Mouse (Mus musculus) layer of hippocampus, postnatal 14 days (tissue): ENCODE measurements around the gene Cmbl. TPM values are rescaled to one million over a fixed set of nuclear protein-coding genes. Genes with fewer than 3 reads are reported as not detected.

Experiments
- DNase-seq, 2 experiments: peaks; one replicate each; pipeline ENCODE4 v3.0.0; 2021 to 2022; ENCODE audit warnings: low spot score in 2 of 2, mixed read lengths in 1 of 2
- total RNA-seq, 2 experiments: library from RNA; stranded (reverse); gene quantifications; 2 replicates each; pipeline ENCODE4 v1.2.3; 2021

Gene Cmbl
- total RNA-seq, 2 experiments from 2014 or later: 12.3 to 16.0 TPM

DNA sequence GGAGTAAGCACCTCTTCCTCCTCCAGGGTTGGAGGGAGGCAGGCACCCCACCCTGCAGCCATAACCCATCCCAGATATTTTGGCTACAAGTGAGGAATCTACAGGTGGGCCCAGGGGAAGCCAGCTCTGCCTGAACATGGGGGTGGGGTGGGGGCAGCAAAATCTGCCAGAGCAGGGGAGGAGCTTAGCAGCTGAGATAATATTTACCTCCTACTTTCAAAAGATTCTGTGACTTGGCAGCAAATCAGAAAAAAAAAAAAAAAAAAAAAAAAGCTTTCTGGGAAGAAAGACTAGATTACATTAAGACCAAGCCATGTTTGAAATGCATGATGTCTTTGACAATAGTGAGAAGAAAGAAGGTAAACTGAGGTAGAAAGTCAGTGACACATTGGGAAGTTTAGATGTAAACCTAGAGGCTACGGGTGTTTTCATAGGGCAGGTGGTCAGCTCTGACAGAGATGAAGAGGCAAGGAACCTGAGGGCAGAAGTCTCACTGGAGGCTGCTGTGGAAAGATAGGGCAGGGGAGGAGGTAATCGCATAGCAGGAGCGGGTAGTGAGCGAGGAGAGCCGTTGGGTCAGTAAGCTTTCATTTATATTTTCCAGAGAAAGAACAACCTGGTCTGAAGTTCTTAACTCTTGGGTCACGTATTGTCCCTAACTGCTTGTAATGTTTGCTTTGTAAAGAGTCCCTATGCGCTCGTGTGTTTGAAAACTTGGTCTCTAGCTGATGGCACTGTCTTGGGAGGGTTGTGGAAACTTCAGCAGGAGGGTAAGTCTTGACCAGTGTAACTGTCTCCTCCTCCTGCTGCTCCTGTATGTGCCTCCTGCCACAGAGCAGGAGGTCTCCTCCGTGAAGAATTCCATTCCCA, 25.3 kb upstream of the Cmbl start:
- DNase-seq: no peak

DNA sequence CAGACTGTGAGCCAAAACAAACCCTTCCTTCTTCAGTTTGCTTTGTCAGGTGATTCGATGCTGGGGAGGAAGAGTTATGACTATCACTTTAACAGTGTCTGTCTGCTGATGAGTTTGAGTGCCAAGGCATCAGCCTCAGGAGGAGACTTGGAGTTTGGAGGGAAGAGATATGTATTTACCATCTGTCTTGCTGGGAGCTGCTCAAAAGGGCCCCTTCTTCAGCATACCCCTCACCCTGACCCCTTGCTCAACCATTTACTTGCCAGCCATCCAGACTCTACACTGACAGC, 24.7 kb upstream of the Cmbl start:
- no peak for DNase-seq

DNA sequence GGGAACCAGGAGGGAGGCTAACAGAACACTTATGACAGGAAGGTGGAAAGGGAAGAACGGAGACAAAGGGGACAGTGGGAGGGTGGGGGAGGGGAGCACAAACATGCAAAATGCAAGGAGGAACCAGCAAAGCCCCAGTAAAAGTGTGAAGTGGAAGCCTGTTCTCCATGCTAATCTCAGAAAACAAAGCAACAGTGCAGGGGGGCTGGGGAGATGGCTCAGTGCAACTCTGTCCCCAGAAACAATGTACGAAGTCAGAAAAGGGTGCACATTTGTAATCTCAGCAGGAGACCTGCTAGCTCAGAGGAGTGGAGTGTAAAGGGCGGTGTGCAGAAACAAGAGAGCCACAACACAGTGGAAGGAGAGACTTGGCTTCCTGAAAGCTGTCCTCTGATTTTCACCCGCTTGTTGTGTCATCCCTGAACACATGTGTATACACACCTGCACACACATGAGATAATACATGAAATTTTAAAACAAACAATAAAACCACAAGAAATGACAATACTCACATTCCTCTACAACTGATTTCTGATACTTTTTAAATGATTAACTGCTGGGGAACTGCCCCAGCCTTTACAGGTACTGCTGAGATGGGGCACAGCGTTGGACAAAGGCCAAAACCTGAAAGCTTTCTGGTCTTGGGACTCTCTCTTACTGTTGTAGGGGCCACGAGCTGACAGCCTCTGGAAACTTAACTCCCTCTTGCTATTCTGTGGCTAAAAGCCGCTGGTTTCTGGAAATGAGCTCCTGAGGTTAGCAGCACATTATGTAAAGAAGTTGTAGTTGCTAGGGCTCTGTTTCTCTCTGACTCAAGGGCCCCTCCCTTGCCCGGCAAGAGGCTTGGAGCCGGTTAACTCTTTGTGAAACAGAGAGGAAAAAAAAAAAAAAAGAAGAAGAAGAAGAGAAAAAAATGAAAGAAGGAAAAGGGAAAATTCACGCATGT, 22.9 kb upstream of the Cmbl start:
- no peak for DNase-seq

DNA sequence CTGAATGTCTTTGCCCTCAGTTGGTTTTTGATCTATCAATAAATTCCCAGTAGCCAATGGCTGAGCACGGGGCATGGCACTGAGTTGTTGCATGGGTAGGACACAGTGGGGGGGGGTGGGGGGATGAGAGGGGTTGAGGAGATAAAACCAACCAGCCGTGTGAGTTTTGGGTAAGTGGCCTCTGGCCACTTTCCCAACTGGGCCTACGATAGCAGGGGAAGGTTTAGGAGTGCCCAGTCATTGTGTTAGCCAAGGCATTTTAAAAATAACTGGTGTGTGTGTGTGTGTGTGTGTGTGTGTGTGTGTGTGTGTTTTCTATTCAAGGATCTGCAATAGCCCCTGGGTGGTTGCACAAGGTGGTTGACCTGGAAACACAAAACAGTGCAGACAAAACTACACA, 21.9 kb upstream of the Cmbl start:
- DNase-seq: no peak

DNA sequence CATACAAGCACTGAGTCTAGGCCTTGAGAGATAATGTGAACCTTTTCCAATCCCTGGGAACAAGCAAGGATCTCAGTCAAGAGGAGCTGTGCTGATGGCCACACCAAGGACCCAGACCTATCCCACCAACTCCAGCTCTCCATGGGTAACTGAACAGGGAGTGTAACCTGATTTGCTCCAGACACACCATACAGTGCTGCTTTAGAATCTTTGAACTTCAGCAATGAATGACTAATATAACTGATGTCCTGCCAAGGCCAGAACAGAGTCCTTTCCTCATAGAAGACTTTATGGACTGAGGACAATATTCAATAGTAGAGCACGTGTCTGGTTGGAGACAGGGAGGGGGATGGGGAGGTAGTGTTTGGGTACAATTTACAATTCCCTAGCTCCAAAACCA, 20.1 kb upstream of the Cmbl start:
- no peak for DNase-seq

DNA sequence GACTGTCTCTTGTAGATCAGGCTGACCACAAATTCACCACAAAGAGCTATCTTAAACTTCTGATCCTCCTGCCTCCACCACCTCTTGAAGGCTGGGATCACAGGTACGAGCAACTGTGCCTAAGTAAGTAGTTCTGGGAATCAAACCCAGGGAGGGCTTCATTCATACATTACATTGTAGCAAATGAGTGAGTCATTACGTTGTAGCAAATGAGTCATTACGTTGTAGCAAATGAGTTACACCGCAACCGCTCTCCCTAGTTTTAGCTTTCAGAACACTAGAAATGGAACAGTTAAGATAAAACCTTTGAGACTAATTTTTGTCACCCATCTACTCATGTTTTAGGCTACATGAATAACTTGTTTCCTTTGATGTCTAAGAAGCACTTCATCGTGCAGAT, 18.9 kb upstream of the Cmbl start:
- no peak for DNase-seq

DNA sequence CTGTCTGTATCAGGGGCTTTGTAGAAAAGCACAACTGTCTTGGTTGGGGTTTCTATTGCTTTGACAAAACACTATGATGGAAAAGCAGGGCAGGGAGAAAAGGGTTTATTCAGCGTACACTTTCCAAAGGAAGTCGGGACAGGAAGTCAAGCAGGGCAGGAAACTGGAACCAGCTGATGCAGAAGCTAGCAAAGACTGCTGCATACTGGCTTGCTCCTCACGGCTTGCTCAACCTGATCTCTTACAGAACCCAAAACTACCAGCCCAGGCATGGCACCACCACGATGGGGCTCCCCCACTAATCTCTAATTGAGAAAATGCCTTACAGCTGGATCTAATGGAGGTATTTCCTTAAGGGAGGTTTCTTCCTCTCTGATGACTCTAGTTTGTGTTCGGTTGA, 17.8 kb upstream of the Cmbl start:
- no peak for DNase-seq

DNA sequence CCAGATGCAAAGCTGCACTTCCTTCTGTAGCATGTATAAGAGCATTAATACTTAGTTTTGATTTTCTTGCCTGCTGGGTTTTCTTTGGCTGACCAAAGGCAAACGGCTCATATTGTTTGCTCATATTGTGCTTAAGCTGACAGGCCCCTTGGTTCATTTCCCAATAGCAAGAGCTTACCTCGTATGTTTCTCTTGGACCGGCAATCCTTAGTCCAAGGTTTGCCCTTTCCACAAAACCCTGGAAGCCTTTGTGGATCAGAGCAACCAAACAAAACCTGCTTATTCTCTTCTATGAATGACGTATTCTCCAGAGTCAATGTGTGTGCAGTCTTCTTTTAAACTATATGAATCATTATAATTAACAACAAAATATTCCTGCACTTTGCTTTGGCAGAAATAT, 14.8 kb upstream of the Cmbl start:
- DNase-seq: no peak

DNA sequence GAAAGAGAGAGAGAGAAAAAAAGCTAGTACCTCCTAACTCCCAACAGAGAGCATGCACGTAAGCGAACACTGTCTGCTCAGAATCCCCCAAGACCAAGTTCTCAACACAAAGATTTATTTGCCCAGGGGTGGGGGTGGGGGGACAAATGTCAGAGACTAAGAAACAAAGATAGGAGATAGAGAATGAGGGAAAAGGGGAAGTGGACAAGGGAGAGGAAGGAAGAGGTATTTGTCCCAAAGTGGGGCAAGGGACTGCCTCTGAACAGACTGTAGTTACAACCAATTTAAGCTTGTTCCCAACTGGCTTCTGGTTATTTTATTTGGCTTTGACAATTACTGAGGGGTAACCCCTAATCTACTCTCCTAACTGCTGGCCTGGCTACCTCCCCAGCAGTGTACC, 10.3 kb upstream of the Cmbl start:
- no peak for DNase-seq

DNA sequence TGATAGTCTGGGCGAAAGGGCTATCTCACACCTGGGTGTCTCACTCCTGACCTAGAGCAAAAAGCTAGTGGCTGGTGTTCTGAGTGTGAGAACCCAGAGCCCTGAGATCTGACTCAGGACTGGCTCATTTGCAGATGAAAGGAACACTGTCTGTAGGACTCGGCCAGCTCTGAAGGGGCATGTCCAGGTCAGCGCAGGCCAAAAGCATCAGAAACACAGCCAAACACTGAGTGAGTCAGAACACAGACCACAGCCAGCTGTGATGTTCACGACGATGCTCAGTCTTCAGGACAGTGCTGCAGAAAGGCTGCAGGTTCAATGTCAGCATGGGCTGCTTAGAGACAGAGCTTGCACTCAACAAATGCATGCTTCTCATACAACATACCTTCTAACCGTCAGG, 3.8 kb upstream of the Cmbl start:
- DNase-seq: no peak

DNA sequence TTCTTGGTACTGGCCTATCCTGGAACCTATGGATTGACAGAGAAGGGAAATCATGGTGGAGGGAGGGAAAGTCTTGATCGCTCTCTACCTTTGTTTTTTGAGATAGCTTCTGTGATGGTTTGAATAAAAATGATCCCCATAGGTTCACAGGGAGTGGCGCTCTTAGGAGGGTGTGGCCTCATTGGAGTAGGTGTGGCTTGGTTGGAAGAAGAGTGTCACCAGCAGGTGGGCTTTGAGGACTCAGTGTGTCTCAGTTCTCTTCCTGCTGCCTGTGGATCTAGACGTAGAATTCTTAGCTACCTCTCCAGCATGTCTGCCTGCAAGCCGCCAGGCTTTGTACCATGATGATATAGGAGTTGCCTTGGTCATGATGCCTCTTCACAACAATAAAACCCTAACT, 3.2 kb upstream of the Cmbl start:
- DNase-seq: no peak

DNA sequence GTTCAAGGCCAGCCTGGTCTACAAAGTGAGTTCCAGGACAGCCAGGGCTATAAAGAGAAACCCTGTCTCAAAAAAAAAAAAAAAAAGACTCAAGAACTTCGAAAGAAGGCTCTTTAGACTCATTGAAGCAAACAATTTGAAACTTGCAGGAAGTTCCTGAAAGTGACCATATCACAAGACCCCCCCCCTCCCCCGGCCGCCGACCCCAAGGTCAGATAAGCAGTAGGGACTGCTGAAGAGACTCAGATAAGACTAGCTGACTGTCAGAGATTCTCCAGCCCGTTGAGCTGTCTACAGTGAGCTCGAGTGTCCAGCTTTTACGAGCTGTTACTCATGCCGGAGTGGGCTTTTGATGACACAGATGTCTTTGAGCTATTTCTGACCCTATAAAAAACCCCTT, 2.3 kb upstream of the Cmbl start:
- DNase-seq: no peak

DNA sequence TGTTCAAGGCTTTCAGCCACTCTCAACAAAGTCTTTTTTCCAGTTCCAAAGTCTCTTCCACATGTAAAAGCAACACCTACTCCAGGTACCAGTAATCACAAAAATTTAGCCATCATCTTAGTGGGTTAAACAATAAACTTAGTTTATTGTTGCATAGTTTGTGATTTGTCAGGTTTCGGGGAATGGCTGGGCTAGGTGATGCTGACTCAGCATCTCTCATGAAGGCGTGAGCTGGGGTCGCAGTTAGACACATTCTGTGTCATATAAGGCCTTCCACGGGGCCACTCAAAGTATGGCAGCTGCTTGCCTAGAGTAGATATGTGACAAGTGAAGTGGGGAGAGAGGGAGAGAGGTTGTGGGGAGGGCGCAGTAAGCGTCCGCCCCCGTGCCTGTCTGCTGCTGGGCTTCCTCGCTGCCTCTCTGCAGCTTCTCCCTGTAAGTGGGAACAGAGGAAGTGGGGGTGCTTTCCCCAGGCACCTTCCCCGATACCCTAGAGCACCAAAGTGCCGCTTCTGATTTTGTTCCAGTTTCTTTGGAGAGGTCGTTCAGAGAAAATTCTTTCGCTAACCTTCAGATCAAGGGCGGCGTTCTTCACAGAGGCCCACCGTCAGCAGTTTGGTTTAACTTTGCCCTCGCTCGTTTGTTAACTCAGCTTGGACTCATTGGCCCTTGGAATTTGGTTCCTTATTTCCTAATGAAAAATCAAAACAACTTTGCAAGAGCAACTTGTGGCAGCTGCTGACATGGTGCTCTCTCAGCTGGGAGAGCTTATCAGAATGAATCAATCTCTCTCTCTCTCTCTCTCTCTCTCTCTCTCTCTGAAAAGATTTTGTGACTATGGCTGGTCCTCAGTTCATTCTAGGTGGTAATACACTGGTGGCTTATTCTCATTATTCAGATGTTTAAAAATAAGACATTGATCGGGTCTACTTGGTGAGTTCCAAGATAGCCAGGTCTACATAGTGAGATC, 1.3 kb upstream of the Cmbl start:
- no peak for DNase-seq

DNA sequence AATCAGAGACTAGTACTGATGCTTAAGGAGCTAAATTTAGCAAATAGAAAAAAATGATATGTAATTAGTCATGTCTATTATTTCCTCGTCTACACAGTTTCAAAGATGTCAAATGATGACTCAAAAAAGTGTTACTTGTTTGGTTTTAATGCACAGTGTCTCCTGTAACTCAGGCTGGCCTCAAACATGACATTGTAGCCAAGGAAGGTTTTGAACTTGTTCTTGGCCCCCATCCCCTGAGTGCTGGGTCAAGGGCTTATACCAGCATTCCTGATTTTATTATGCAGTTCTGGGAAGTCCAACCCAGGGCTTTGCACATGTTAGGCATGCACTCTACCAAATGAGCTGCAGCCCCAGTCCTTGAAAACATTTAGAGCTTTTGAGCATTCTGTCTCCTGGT, 597 bp downstream of the Cmbl start:
- DNase-seq: no peak

DNA sequence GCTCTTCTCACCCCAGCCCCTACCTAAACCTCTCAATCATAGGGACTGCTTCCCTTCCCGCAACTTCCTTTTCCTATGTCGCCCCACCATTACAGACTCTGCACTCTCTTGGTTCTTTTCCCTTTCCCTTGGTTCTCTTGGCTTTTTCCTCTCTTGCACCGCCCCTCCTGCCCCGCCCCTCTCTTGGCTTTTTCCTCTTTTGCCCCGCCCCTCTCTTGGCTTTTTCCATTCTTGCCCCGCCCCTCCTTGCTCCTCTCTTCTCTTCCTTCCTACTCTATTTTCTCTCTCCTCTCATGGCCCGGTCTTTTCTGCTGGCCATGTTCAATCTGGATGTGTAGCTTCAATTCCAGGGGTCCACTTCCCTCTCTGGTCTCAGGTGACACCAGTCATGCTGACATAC, 2.2 kb downstream of the Cmbl start:
- no peak for DNase-seq

DNA sequence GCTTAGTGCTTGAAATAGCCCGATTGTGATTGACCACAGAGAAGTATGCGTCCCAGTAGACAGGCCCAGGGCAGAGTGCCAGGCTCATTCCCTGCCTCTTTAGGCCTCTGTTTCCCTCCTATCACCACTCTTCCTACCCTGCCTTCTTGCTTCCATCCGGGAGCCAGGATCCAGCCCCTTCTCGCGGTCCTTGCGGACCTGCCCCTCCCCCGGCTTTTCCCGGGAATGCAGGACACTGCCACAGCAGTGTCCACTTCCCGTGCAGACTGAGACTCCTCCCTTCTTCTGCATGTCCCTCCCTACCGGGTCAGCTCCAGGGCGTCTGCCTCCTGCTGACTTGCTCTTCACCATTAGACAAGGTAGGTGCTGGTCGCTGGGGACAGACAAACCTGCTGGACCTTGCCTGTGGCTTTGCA, 3.4 kb downstream of the Cmbl start:
- no peak for DNase-seq

DNA sequence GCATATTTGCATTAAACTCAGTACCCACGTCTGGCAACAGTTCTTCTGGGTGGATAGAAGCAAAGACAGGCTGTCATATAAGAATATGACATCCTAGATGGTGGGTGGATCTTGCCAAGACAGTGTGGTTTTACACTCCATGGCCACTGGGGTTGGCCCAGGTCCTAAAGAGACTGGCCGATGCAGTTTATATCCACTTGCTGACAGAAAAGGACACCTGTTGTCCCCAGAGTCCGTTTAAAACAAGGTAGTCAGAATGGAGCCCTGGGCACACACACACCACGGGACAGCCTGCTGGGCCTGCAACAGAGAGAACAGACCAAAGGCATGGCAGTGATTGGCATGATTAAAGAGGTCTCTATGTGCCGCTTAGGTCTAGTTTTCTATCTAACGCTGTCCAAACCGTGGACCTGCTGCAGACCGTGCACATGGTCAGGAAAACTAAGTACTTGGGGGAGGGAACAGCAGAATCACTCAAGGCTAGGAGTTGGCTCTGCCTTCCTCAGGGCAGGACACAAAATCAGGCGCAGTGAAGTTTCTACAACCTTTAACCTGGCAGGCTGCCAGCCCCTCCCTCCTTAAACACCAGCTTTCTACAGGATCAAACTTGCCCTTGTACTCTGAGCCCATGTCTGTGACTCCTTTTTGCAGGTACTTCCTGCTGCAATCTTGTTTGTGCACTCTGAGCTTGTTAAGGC, 4.3 kb downstream of the Cmbl start:
- no peak for DNase-seq

DNA sequence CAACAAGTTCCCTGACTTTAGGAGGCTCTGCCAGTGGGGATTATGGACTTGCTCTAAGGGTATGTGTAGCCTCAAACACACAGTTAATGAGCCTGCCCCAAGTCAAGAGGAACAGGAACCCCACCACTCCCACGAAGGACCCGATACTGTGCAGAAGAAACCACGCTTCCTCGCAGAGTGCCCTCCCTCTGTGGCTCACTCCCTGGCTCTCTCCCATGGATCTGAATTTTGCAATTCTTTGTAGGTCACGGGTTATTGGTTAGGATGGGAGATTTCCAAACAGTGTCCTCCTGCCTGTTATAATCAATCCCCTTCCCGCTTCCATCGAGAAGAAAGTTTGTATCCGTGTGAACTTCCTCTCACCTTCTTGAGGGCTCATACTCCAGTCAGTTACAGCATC, 5.8 kb downstream of the Cmbl start:
- DNase-seq: no peak

DNA sequence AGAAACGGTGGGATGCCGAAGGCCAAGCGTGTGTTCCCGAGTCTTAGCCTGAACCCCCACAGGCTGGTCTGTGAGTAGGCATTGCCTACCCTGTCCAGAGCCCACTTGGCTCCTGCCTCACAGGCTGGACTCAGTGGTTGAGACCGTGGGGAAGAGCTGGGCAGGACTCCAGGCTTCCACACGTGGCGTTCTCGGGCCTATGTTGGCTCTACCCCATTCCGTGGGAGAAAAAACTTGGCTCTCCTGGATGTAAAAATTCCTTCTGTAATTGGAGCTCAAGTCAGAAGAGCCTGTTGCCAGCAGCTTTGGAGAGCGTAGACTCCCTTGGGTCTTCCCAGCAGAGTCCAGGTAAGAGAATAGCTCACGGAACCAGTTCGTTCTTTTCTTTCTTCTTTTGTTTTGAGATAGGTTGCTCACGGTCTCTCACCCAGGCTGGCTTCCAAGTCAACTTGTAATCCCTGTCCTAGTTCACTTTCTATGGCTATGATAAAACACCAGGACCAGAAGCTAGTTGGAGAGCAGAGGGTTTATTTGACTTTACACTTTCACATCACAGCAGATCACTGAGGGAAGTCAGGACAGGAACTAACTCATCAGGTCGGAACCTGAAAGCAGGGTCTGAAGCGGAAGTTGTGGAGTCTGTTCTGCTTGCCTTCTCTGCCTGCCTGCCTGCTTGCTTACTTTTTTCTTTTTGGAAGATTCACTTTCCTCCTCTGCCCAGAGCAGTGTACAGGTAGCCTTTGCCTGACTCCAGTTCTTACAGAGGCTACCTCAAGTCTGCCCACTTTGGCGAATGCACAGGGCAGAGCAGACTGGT, 6.9 kb downstream of the Cmbl start:
- no peak for DNase-seq

DNA sequence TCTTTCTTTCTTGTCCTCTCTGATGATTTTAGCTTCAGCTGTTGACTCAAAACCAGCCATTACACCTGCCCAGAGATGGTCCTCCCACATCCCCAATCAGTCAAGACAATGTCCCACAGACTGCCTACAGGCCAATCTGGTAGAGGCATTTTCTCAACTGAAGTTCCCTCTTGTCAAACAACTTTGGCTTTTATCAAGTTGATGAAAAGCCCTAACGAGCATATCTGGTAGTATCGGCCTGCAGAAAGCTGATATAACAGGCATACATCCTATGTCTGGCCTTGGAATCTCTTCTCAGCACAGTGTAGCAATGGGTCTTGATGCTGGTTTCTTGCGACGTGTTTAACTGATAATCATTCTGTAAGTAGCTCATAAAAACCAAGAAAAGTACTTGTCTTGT, 8.1 kb downstream of the Cmbl start:
- no peak for DNase-seq
